Mouse (Mus musculus): ENCODE measurements at regions not wholly inside any gene's neighbourhood (a gene's known extent, or its start where the extent isn't known, plus 50 kb on each side); places are given as distances from the start of the nearest gene placed in this dataset.
A peak's percentile ranks its signal among the peaks of the same experiment; 100 is the strongest.
"Not testable (repeated sequence)": the region's sequence is repeated elsewhere in the genome, so short reads cannot be mapped to it uniquely, and the experiment has no call there.

- DNase-seq (ENCODE audit: low read depth, low spot score), result no peak
Observed at GRCm38 (mm10) chr4:44424831-44425704, 124.4 kb downstream of the Melk start.

GRCm38 (mm10) chr4:44434593-44434992, 133.9 kb downstream of the Melk start:
- peak; percentile 34 for DNase-seq (ENCODE audit: low read depth, low spot score)

GRCm38 (mm10) chr4:44445511-44445910, 144.8 kb downstream of the Melk start:
- DNase-seq (ENCODE audit: low read depth, low spot score), result no peak

GRCm38 (mm10) chr4:44450881-44451532, 150.3 kb downstream of the Melk start:
- DNase-seq (ENCODE audit: low read depth, low spot score), result no peak

GRCm38 (mm10) chr4:44452043-44452618, 151.5 kb downstream of the Melk start:
- DNase-seq (ENCODE audit: low read depth, low spot score), result no peak

GRCm38 (mm10) chr4:44453552-44453951, 152.9 kb downstream of the Melk start:
- DNase-seq (ENCODE audit: low read depth, low spot score), result no peak

- DNase-seq (ENCODE audit: low read depth, low spot score), result no peak
Observed at GRCm38 (mm10) chr4:44455851-44456250, 155.2 kb downstream of the Melk start.

GRCm38 (mm10) chr4:44473511-44473910, 172.8 kb downstream of the Melk start:
- DNase-seq (ENCODE audit: low read depth, low spot score), result not testable (repeated sequence)
